Mouse (Mus musculus) heart, embryonic 15.5 days (tissue): ENCODE data around the gene Syt9. TPM values are rescaled to one million over a fixed set of nuclear protein-coding genes. Genes with fewer than 3 reads are reported as not detected.

ENCODE experiments used
- ATAC-seq: fragments of 200-750 bp; cut with Nextera tagmentation; replicated peaks from 2 replicates; pipeline ENCODE4 v1.8.0; 2017; ENCODE audit warnings: low read depth, moderate TSS enrichment; ENCODE audit not compliant: insufficient number of reproducible peaks, insufficient read depth, low FRiP score
- H3K27ac ChIP-seq: fragments of 300-500 bp; sonication (generic); 2 replicates; pipeline ENCODE4 v1.5.1; 2015; ENCODE audit warnings: mild to moderate bottlenecking, inconsistent platforms
- H3K27me3 ChIP-seq: fragments of 300-500 bp; sonication (generic); 2 replicates; pipeline ENCODE4 v1.6.1; 2015; ENCODE audit warnings: inconsistent platforms
- H3K36me3 ChIP-seq: fragments of 300-500 bp; sonication (generic); 2 replicates; pipeline ENCODE4 v1.6.1; 2015; ENCODE audit warnings: mild to moderate bottlenecking, inconsistent platforms
- H3K4me1 ChIP-seq: fragments of 300-500 bp; sonication (generic); replicated peaks from 2 replicates; pipeline ENCODE4 v1.6.1; 2015; ENCODE audit warnings: inconsistent platforms
- H3K4me2 ChIP-seq: fragments of 300-500 bp; sonication (generic); 2 replicates; pipeline ENCODE4 v1.6.1; 2015; ENCODE audit warnings: inconsistent platforms, mild to moderate bottlenecking, moderate library complexity
- H3K4me3 ChIP-seq: fragments of 300-500 bp; sonication (generic); 2 replicates; pipeline ENCODE4 v1.5.1; 2015; ENCODE audit warnings: mild to moderate bottlenecking, inconsistent platforms
- H3K9ac ChIP-seq: fragments of 300-500 bp; sonication (generic); 2 replicates; pipeline ENCODE4 v1.6.1; 2015; ENCODE audit warnings: mild to moderate bottlenecking, inconsistent platforms
- H3K9me3 ChIP-seq: fragments of 300-500 bp; sonication (generic); replicated peaks from 2 replicates; pipeline ENCODE4 v1.6.1; 2016; ENCODE audit warnings: inconsistent platforms
- WGBS: fragments of 180-500 bp; shearing (Covaris S2); methylation state at CpG from one replicate; pipeline ENCODE4 v1.1.7; 2015; ENCODE audit warnings: mixed read lengths; 5-methylcytosine and 5-hydroxymethylcytosine counted together
- polyA plus RNA-seq: library from polyadenylated mRNA; unstranded; fragments of >200 nt; fragmentation: Nextera tagmentation; extraction: Ambion mirVana; gene quantifications from 2 replicates; pipeline ENCODE4 v1.2.1, GENCODE M21; 2015

Gene Syt9
- polyA plus RNA-seq, 1 experiment from 2014 or later = 0.31 TPM

GRCm38 (mm10) chr7:107595426-107595825, 224.9 kb downstream of the Syt9 start:
- no peak for ATAC-seq
- Histone ChIP-seq H3K4me2 (peak overlapping the region; percentile 99), H3K9ac (peak overlapping the region; percentile 58), H3K27me3 (no peaks in the 10 kb centered on the region), H3K9me3 (no peaks in the 10 kb centered on the region), H3K4me3 (peak overlapping the region; percentile 64), H3K27ac (no peak overlapping the region), H3K4me1 (peaks cover 17% of the 10 kb centered on the region), H3K36me3 (no peaks in the 10 kb centered on the region)
- 16% methylated on average over 13 of the region's 13 CpGs for WGBS

GRCm38 (mm10) chr7:107596753-107597152, 226.2 kb downstream of the Syt9 start:
- Histone ChIP-seq H3K4me3 (no peak overlapping the region), H3K4me2 (no peak overlapping the region), H3K9me3 (no peaks in the 10 kb centered on the region), H3K27me3 (no peaks in the 10 kb centered on the region), H3K36me3 (no peaks in the 10 kb centered on the region), H3K27ac (no peak overlapping the region), H3K9ac (no peak overlapping the region), H3K4me1 (peaks cover 17% of the 10 kb centered on the region)
- ATAC-seq = no peak

GRCm38 (mm10) chr7:107597956-107598355, 227.4 kb downstream of the Syt9 start:
- no peak overlapping the region for H3K27ac ChIP-seq
- H3K27me3 ChIP-seq = no peaks in the 10 kb centered on the region
- WGBS = 56% methylated on average over 3 of the region's 3 CpGs
- peaks cover 17% of the 10 kb centered on the region for H3K4me1 ChIP-seq
- H3K4me2 ChIP-seq = no peak overlapping the region
- H3K9ac ChIP-seq = no peak overlapping the region
- no peaks in the 10 kb centered on the region for H3K36me3 ChIP-seq
- no peak overlapping the region for H3K4me3 ChIP-seq
- H3K9me3 ChIP-seq = no peaks in the 10 kb centered on the region
- ATAC-seq = no peak

Other genes starting within 250 kb of the Syt9 start
- gene Olfr715, start 239.6 kb upstream of the Syt9 start, polyA plus RNA-seq = not detected in 2 replicates
- not detected in 2 replicates for gene Olfr716, start 232.4 kb upstream of the Syt9 start, polyA plus RNA-seq
- not detected in 2 replicates for gene Nlrp14, start 203.7 kb upstream of the Syt9 start, polyA plus RNA-seq
- gene Rbmxl2, start 161.3 kb upstream of the Syt9 start, polyA plus RNA-seq = not detected in 2 replicates
- gene Olfml1, start 196.7 kb downstream of the Syt9 start, polyA plus RNA-seq = 6.8 and 9.5 TPM in 2 replicates
- gene Ppfibp2, start 224.5 kb downstream of the Syt9 start, polyA plus RNA-seq = 4.4 and 5.2 TPM in 2 replicates